Mouse (Mus musculus): ENCODE results near the gene Cfap161. TPM values are rescaled to one million over a fixed set of nuclear protein-coding genes. Genes with fewer than 3 reads are reported as not detected.

Cfap161 gene
- not detected for polyA plus RNA-seq (2017; shearing (Covaris generic))

DNA sequence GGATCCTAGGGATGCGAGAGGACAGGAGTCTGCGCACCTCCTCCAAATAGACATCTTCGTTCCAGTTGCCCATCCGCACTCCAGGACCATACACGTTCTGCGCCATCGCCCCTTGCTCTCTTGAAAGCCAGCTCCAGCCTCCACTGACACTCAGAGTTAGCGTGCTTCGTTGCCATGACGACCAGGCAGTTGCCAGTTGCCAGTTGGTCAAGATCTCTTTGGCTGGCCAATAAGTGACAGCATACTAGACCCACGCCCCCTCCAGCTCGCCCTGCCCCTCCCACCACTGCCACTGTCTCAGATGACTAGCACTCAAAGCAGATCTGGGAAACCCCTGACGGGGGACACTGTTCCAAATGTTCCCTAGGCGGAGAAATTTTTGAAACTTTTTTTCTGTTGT is at the start of gene Cfap161:
Cfap161 (minus strand) TSS at position 176 of the 400 bp plus-strand sequence.

GRCm38 (mm10) chr7:83745413-83746106 is 49.1 kb downstream of the Cfap161 start, which contains the start of gene Il16:
Il16 (minus strand) TSS chr7:83745726.

Other genes starting within 250 kb of the Cfap161 start
- not detected for gene Tmc3, start 210.0 kb downstream of the Cfap161 start, polyA plus RNA-seq (2017; shearing (Covaris generic))
- 27.1 TPM for gene Stard5, start 162.9 kb downstream of the Cfap161 start, polyA plus RNA-seq (2017; shearing (Covaris generic))
- gene Il16, start 49.2 kb downstream of the Cfap161 start, polyA plus RNA-seq (2017; shearing (Covaris generic)), result 286 TPM
- gene Tlnrd1, start 89.4 kb upstream of the Cfap161 start, polyA plus RNA-seq (2017; shearing (Covaris generic)), result 6.2 TPM
- gene Mesd, start 89.6 kb upstream of the Cfap161 start, polyA plus RNA-seq (2017; shearing (Covaris generic)), result 26.5 TPM

All from effector memory CD4-positive, alpha-beta T cell, adult 5 months (primary cell).